Mouse (Mus musculus): ENCODE measurements around the gene Trim3.

DNA sequence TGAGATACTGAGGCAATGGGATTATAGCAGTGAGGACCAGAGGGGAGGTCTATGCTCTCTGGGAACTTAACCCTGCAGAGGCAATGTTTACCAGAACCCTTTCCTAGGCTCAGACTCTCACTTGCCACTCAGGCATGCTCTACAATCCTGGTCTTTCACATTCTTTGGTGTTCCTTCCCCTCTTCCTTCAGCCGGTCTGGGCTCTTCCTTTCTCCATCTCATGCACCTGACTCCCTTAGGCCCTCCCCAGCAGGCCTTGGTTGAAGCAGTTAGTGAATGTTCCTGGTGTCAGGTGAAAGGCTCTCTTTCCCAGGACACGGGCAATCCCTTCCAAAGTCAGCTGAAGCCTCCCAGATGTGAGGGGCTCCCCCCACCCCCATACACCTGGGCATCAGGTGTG, 6.4 kb upstream of the Trim3 start, which contains the start of gene Timm10b:
- TF ChIP-seq MYOD1 (IDR thresholded peaks at IDR 0.05; ENCODE audit: control insufficient read depth in 1 of 3, insufficient read length in 2 of 3, low read depth in 2 of 3) (no peak), POLR2A (IDR thresholded peaks at IDR 0.05; ENCODE audit: insufficient read length, low read depth) (no peak), TCF12 (IDR thresholded peaks at IDR 0.05; ENCODE audit: insufficient read depth, poor library complexity, severe bottlenecking) (no peak), REST (IDR thresholded peaks at IDR 0.05; ENCODE audit: insufficient read depth, insufficient read length) (no peak)
